Mouse (Mus musculus) ES-Bruce4 (cell line): ENCODE measurements at regions not wholly inside any gene's neighbourhood (a gene's known extent, or its start where the extent isn't known, plus 50 kb on each side); places are given as distances from the start of the nearest gene placed in this dataset.

Experiments used
- CTCF ChIP-seq: IDR thresholded peaks from one replicate; pipeline ENCODE4 v1.8.1; 2011; ENCODE audit warnings: low read depth, low read length
- EP300 ChIP-seq: IDR thresholded peaks from 2 replicates; pipeline ENCODE4 v1.6.1; 2011; ENCODE audit warnings: low read depth, low read length; ENCODE audit not compliant: insufficient read depth
- POLR2A ChIP-seq: IDR thresholded peaks from one replicate; pipeline ENCODE4 v1.8.1; 2011; ENCODE audit warnings: low read length; ENCODE audit not compliant: insufficient read depth

DNA sequence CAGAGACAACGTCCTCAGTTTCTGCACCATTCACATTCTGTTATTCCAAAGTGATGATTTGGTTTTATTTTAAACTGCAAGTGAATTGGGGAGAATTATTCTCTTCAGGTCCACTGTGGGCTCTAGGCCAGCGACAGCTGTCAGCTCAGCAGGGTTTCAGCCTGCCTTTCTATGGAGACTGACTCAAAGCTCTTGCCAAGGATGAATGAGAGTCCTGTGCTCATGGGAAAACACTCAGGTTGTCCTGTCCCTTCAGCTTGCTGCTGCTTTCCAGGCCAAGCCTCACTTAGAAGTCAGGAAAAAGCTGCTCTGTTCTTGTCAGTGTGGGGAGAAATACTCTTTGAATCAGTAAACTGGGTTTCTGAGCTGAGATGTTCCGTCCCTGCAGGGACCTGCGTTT is 2191.1 kb downstream of the 9330182O14Rik start:
- TF ChIP-seq EP300 (no peak), POLR2A (no peak), CTCF (no peak)
